Mouse (Mus musculus) heart, postnatal 0 days (tissue): ENCODE results near the gene Palm.

Experiments used
- CTCF ChIP-seq: IDR thresholded peaks from 2 replicates; pipeline ENCODE4 v1.5.1; 2016; ENCODE audit warnings: antibody characterized with exemption, control low read depth, low read depth
- EP300 ChIP-seq: IDR thresholded peaks from 2 replicates; pipeline ENCODE4 v1.6.1; 2016; ENCODE audit warnings: antibody characterized with exemption, low read depth

DNA sequence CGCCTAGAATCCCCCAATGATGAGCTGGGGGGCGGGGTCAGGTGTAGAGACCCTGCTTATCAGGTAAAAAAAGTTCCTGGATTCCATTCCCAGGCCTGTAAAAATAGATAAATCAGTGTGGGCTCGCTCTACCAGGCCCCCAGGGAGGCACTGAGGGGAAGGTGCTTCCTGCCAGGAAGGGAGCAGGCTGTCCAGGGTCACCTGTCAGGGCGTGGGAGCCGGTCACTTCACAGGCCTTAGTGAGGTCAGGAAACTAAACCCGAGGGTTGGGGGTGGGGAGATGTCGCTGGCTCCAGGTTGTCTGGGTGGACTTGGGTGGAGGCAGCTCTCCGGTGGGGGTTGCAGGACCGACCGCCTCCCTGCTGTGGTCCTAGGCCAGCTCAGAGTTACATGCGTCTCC, 12.3 kb downstream of the Palm start:
- TF ChIP-seq CTCF (no peak), EP300 (peak; percentile 94)
